Mouse (Mus musculus): ENCODE data around the gene Sae1. TPM values are rescaled to one million over a fixed set of nuclear protein-coding genes. Genes with fewer than 3 reads are reported as not detected.

Gene Sae1
- polyA plus RNA-seq, 1 experiment from 2014 or later: 359 TPM

GRCm38 (mm10) chr7:16320479-16320878 lies 67.1 kb downstream of the Sae1 start:
- Histone ChIP-seq H3K27ac (no peak overlapping the region), H3K4me3 (no peak overlapping the region), H3K9me3 (no peaks in the 10 kb centered on the region), H3K36me3 (peaks cover 28% of the 10 kb centered on the region), H3K27me3 (ENCODE audit: insufficient read depth, poor library complexity, severe bottlenecking) (no peaks in the 10 kb centered on the region), H3K4me1 (0 out of 2 replicates have a peak, but pooled peaks cover 7% of the 10 kb centered on the region)
- DNase-seq (ENCODE audit: low spot score): no peak
- 88% methylated on average over 6 of the region's 6 CpGs for WGBS

GRCm38 (mm10) chr7:16319216-16319615 lies 68.4 kb downstream of the Sae1 start:
- 95% methylated on average over 4 of the region's 4 CpGs for WGBS
- no peak overlapping the region for H3K4me3 ChIP-seq
- H3K36me3 ChIP-seq: peaks cover 18% of the 10 kb centered on the region
- H3K27ac ChIP-seq: no peak overlapping the region
- DNase-seq (ENCODE audit: low spot score): no peak
- no peaks in the 10 kb centered on the region for H3K27me3 ChIP-seq (ENCODE audit: insufficient read depth, poor library complexity, severe bottlenecking)
- H3K4me1 ChIP-seq: peaks cover 20% of the 10 kb centered on the region
- no peaks in the 10 kb centered on the region for H3K9me3 ChIP-seq

- Histone ChIP-seq H3K27ac (0 out of 2 replicates have a peak overlapping the region, but pooled peaks have one; percentile 13), H3K4me3 (no peak overlapping the region), H3K4me1 (peaks cover 41% of the 10 kb centered on the region), H3K36me3 (peaks cover 18% of the 10 kb centered on the region), H3K9me3 (no peaks in the 10 kb centered on the region), H3K27me3 (ENCODE audit: insufficient read depth, poor library complexity, severe bottlenecking) (no peaks in the 10 kb centered on the region)
- peak; percentile 59 for DNase-seq (ENCODE audit: low spot score)
- 70% methylated on average over 14 of the region's 14 CpGs for WGBS
These were observed 70.5 kb downstream of the Sae1 start for GRCm38 (mm10) chr7:16317094-16317493.

GRCm38 (mm10) chr7:16315222-16315759 lies 72.3 kb downstream of the Sae1 start:
- Histone ChIP-seq H3K9me3 (no peaks in the 10 kb centered on the region), H3K27ac (no peak overlapping the region), H3K4me3 (no peak overlapping the region), H3K27me3 (ENCODE audit: insufficient read depth, poor library complexity, severe bottlenecking) (no peaks in the 10 kb centered on the region), H3K36me3 (peaks cover 15% of the 10 kb centered on the region), H3K4me1 (peaks cover 59% of the 10 kb centered on the region)
- 41% methylated on average over 4 of the region's 4 CpGs for WGBS
- DNase-seq (ENCODE audit: low spot score): no peak

GRCm38 (mm10) chr7:16314221-16314775 lies 73.3 kb downstream of the Sae1 start:
- H3K9me3 ChIP-seq: no peaks in the 10 kb centered on the region
- H3K4me1 ChIP-seq: peaks cover 69% of the 10 kb centered on the region
- 9% methylated on average over 13 of the region's 13 CpGs for whole genome bisulfite sequencing
- peak; percentile 88 for DNase-seq (ENCODE audit: low spot score)
- H3K27ac ChIP-seq: peak overlapping the region; percentile 98
- peaks cover 15% of the 10 kb centered on the region for H3K36me3 ChIP-seq
- H3K27me3 ChIP-seq (ENCODE audit: insufficient read depth, poor library complexity, severe bottlenecking): no peaks in the 10 kb centered on the region
- peak overlapping the region; percentile 94 for H3K4me3 ChIP-seq

- DNase-seq (ENCODE audit: low spot score): peak; percentile 85
- H3K4me1 ChIP-seq: peaks cover 75% of the 10 kb centered on the region
- under 1% methylated on average over 46 of the region's 66 CpGs for WGBS
- H3K36me3 ChIP-seq: peaks cover 15% of the 10 kb centered on the region
- H3K27ac ChIP-seq: peak overlapping the region; percentile 98
- H3K4me3 ChIP-seq: peak overlapping the region; percentile 94
- H3K27me3 ChIP-seq (ENCODE audit: insufficient read depth, poor library complexity, severe bottlenecking): no peaks in the 10 kb centered on the region
- no peaks in the 10 kb centered on the region for H3K9me3 ChIP-seq
These were observed 74.0 kb downstream of the Sae1 start for GRCm38 (mm10) chr7:16313481-16314220.

GRCm38 (mm10) chr7:16312672-16313311 lies 74.8 kb downstream of the Sae1 start:
- 2% methylated on average over 12 of the region's 12 CpGs for WGBS
- peak overlapping the region; percentile 94 for H3K4me3 ChIP-seq

GRCm38 (mm10) chr7:16312011-16312671 lies 75.5 kb downstream of the Sae1 start:
- peaks cover 8% of the 10 kb centered on the region for H3K36me3 ChIP-seq
- H3K4me1 ChIP-seq: peaks cover 76% of the 10 kb centered on the region
- DNase-seq (ENCODE audit: low spot score): peak; percentile 79
- WGBS: under 1% methylated on average over 49 of the region's 49 CpGs
- no peaks in the 10 kb centered on the region for H3K9me3 ChIP-seq
- peak overlapping the region; percentile 94 for H3K4me3 ChIP-seq
- no peaks in the 10 kb centered on the region for H3K27me3 ChIP-seq (ENCODE audit: insufficient read depth, poor library complexity, severe bottlenecking)
- H3K27ac ChIP-seq: peak overlapping the region; percentile 98

More at GRCm38 (mm10) chr7:16312672-16313311, 74.8 kb downstream of the Sae1 start:
- DNase-seq (ENCODE audit: low spot score): peak; percentile 87
- H3K9me3 ChIP-seq: no peaks in the 10 kb centered on the region
- H3K27me3 ChIP-seq (ENCODE audit: insufficient read depth, poor library complexity, severe bottlenecking): no peaks in the 10 kb centered on the region
- peak overlapping the region; percentile 98 for H3K27ac ChIP-seq
- peaks cover 15% of the 10 kb centered on the region for H3K36me3 ChIP-seq
- peaks cover 79% of the 10 kb centered on the region for H3K4me1 ChIP-seq

- Histone ChIP-seq H3K4me3 (peak overlapping the region; percentile 94), H3K27me3 (ENCODE audit: insufficient read depth, poor library complexity, severe bottlenecking) (no peaks in the 10 kb centered on the region), H3K36me3 (peaks cover 2% of the 10 kb centered on the region; the same call in 1 of the 2 replicates), H3K27ac (peak overlapping the region; percentile 98), H3K4me1 (peaks cover 74% of the 10 kb centered on the region), H3K9me3 (no peaks in the 10 kb centered on the region)
- no peak for DNase-seq (ENCODE audit: low spot score)
- 2% methylated on average over 13 of the region's 14 CpGs for WGBS
These were observed 76.1 kb downstream of the Sae1 start for GRCm38 (mm10) chr7:16311453-16312004.

GRCm38 (mm10) chr7:16310521-16311452 lies 76.8 kb downstream of the Sae1 start:
- Histone ChIP-seq H3K9me3 (no peaks in the 10 kb centered on the region), H3K27ac (peak overlapping the region; percentile 98), H3K36me3 (no peaks in the 10 kb centered on the region), H3K4me3 (peak overlapping the region; percentile 94), H3K27me3 (ENCODE audit: insufficient read depth, poor library complexity, severe bottlenecking) (no peaks in the 10 kb centered on the region), H3K4me1 (peaks cover 74% of the 10 kb centered on the region)
- WGBS: under 1% methylated on average over 31 of the region's 31 CpGs
- peak; percentile 77 for DNase-seq (ENCODE audit: low spot score)

- peak overlapping the region; percentile 94 for H3K4me3 ChIP-seq
- H3K9me3 ChIP-seq: no peaks in the 10 kb centered on the region
- H3K27me3 ChIP-seq (ENCODE audit: insufficient read depth, poor library complexity, severe bottlenecking): no peaks in the 10 kb centered on the region
- H3K4me1 ChIP-seq: peaks cover 68% of the 10 kb centered on the region
- peak; percentile 91 for DNase-seq (ENCODE audit: low spot score)
- WGBS: under 1% methylated on average over 53 of the region's 56 CpGs
- H3K27ac ChIP-seq: peak overlapping the region; percentile 98
- no peaks in the 10 kb centered on the region for H3K36me3 ChIP-seq
These were observed 77.5 kb downstream of the Sae1 start for GRCm38 (mm10) chr7:16310020-16310520.

Measured in heart, embryonic 10.5 days (tissue).